Mouse (Mus musculus) adipose tissue, adult 10 weeks (tissue): Measurements from ENCODE around the gene Grik3. TPM values are rescaled to one million over a fixed set of nuclear protein-coding genes. Genes with fewer than 3 reads are reported as not detected.

Experiments
- polyA plus RNA-seq: library from polyadenylated mRNA; stranded (reverse); fragments of 350-450 nt; fragmentation: Illumina TruSeq; extraction: RNeasy Lipid Tissue Mini Kit (QIAGEN cat#74804); gene quantifications from one replicate; pipeline ENCODE4 v1.2.3, GENCODE M21; 2014; ENCODE audit warnings: low read depth, low replicate concordance

Gene Grik3
- 0.12 TPM for polyA plus RNA-seq

GRCm38 (mm10) chr4:125490661-125491504 is at the start of gene Grik3:
TSS of gene Grik3 (plus strand) at chr4:125490700.

